Mouse (Mus musculus) forebrain, embryonic 14.5 days (tissue): ENCODE results near the gene Strip1. TPM values are rescaled to one million over a fixed set of nuclear protein-coding genes. Genes with fewer than 3 reads are reported as not detected.

Experiments used
- ATAC-seq: fragments of 200-750 bp; cut with Nextera tagmentation; 2 replicates; pipeline ENCODE4 v1.8.0; 2017; ENCODE audit warnings: mild to moderate bottlenecking, moderate library complexity
- DNase-seq: peaks from one replicate; pipeline ENCODE4 v3.0.0-alpha.2; 2015; ENCODE audit warnings: low spot score
- H3K27ac ChIP-seq: fragments of 300-500 bp; sonication (generic); 2 replicates; pipeline ENCODE4 v1.5.1; 2014; ENCODE audit warnings: low read depth, mild to moderate bottlenecking, control low read depth, low read length, moderate library complexity
- H3K27me3 ChIP-seq: fragments of 300-500 bp; sonication (generic); replicated peaks from 2 replicates; pipeline ENCODE4 v1.6.1; 2014; ENCODE audit warnings: low read length, control low read depth, mixed read lengths; ENCODE audit not compliant: control insufficient read depth, insufficient read depth
- H3K36me3 ChIP-seq: fragments of 300-500 bp; sonication (generic); 2 replicates; pipeline ENCODE4 v1.6.1; 2014; ENCODE audit warnings: low read length, control low read depth; ENCODE audit not compliant: control insufficient read depth, insufficient read depth
- H3K4me1 ChIP-seq: fragments of 300-500 bp; sonication (generic); 2 replicates; pipeline ENCODE4 v1.6.1; 2014; ENCODE audit warnings: antibody characterized with exemption, low read length, control low read depth; ENCODE audit not compliant: control insufficient read depth, insufficient read depth
- H3K4me2 ChIP-seq: fragments of 300-500 bp; sonication (generic); 2 replicates; pipeline ENCODE4 v1.6.1; 2014; ENCODE audit warnings: mild to moderate bottlenecking, control low read depth, low read length
- H3K4me3 ChIP-seq: fragments of 300-500 bp; sonication (generic); 2 replicates; pipeline ENCODE4 v1.5.1; 2014; ENCODE audit warnings: low read depth, low read length, control low read depth
- H3K9ac ChIP-seq: fragments of 300-500 bp; sonication (generic); 2 replicates; pipeline ENCODE4 v1.6.1; 2014; ENCODE audit warnings: mild to moderate bottlenecking, low read length, control low read depth, moderate library complexity
- H3K9me3 ChIP-seq: fragments of 300-500 bp; sonication (generic); replicated peaks from 2 replicates; pipeline ENCODE4 v1.6.1; 2016; ENCODE audit warnings: low read length, control low read depth, mixed read lengths; ENCODE audit not compliant: control insufficient read depth
- WGBS: fragments of 180-500 bp; shearing (Covaris S2); extraction: QIAGEN DNeasy Blood & Tissue Kit; methylation state at CpG from one replicate; pipeline ENCODE4 v1.1.7; 2014; 5-methylcytosine and 5-hydroxymethylcytosine counted together
- polyA plus RNA-seq: library from polyadenylated mRNA; unstranded; fragments of >200 nt; fragmentation: Nextera tagmentation; extraction: Ambion mirVana; gene quantifications from 2 replicates; pipeline ENCODE4 v1.2.1, GENCODE M21; 2014

Strip1 gene
- polyA plus RNA-seq, 1 experiment from 2014 or later: 134 TPM

- ATAC-seq: no peak
- Histone ChIP-seq H3K36me3 (peaks cover 97% of the 10 kb centered on the region), H3K4me3 (no peak overlapping the region), H3K4me1 (no peaks in the 10 kb centered on the region), H3K4me2 (no peak overlapping the region), H3K27ac (no peak overlapping the region), H3K27me3 (no peaks in the 10 kb centered on the region), H3K9ac (no peak overlapping the region), H3K9me3 (no peaks in the 10 kb centered on the region)
- WGBS: 96% methylated on average over 7 of the region's 7 CpGs
- DNase-seq: no peak
Observed at GRCm38 (mm10) chr3:107622537-107622936, 9.0 kb downstream of the Strip1 start.

- DNase-seq (no peak), ATAC-seq (no peak)
- 91% methylated on average over 21 of the region's 21 CpGs for WGBS
- no peak overlapping the region for H3K27ac ChIP-seq
- H3K9me3 ChIP-seq: no peaks in the 10 kb centered on the region
- H3K27me3 ChIP-seq: no peaks in the 10 kb centered on the region
- no peaks in the 10 kb centered on the region for H3K4me1 ChIP-seq
- no peak overlapping the region for H3K4me2 ChIP-seq
- no peak overlapping the region for H3K4me3 ChIP-seq
- no peak overlapping the region for H3K9ac ChIP-seq
- H3K36me3 ChIP-seq: peaks cover 97% of the 10 kb centered on the region
Observed at GRCm38 (mm10) chr3:107621286-107622075, 10.0 kb downstream of the Strip1 start.

DNA sequence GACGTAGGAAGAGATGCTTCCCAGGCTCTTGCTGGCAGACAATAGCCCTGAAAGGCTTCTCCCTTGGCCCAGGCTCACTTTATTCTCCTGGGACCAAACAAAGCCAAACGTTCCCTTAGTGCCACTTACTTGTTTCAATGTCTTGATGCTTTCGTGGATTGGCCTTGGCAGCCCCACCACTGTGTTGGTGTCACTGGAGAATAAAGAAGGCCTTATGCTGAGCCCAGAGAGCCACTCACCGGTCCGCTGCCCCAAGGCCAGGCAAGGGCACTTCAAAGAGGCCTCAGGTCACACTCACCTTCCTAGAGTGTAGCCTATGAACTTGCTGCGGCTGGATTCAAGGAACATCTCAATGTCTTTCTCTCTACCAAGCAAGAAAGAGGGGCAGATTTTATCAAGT is 11.6 kb downstream of the Strip1 start:
- Histone ChIP-seq H3K4me3 (no peak overlapping the region), H3K4me1 (no peaks in the 10 kb centered on the region), H3K9me3 (no peaks in the 10 kb centered on the region), H3K36me3 (peaks cover 97% of the 10 kb centered on the region), H3K27me3 (no peaks in the 10 kb centered on the region), H3K4me2 (no peak overlapping the region), H3K9ac (no peak overlapping the region), H3K27ac (no peak overlapping the region)
- 90% methylated on average over 6 of the region's 6 CpGs for WGBS
- DNase-seq (no peak), ATAC-seq (no peak)

- H3K4me2 ChIP-seq: no peak overlapping the region
- WGBS: 97% methylated on average over 3 of the region's 3 CpGs
- no peak overlapping the region for H3K4me3 ChIP-seq
- H3K9me3 ChIP-seq: no peaks in the 10 kb centered on the region
- H3K4me1 ChIP-seq: no peaks in the 10 kb centered on the region
- H3K27me3 ChIP-seq: no peaks in the 10 kb centered on the region
- H3K9ac ChIP-seq: no peak overlapping the region
- DNase-seq (no peak), ATAC-seq (no peak)
- no peak overlapping the region for H3K27ac ChIP-seq
- peaks cover 97% of the 10 kb centered on the region for H3K36me3 ChIP-seq
Observed at GRCm38 (mm10) chr3:107617800-107618199, 13.7 kb downstream of the Strip1 start.

GRCm38 (mm10) chr3:107612902-107613525 is 18.5 kb downstream of the Strip1 start:
- H3K27me3 ChIP-seq: no peaks in the 10 kb centered on the region
- DNase-seq: peak; percentile 74
- peak; percentile 76 for ATAC-seq
- H3K9ac ChIP-seq: no peak overlapping the region
- no peak overlapping the region for H3K4me2 ChIP-seq
- 86% methylated on average over 11 of the region's 11 CpGs for WGBS
- peaks cover 79% of the 10 kb centered on the region for H3K36me3 ChIP-seq
- H3K4me1 ChIP-seq: no peaks in the 10 kb centered on the region
- H3K27ac ChIP-seq: no peak overlapping the region
- no peak overlapping the region for H3K4me3 ChIP-seq
- no peaks in the 10 kb centered on the region for H3K9me3 ChIP-seq

GRCm38 (mm10) chr3:107611394-107611793 is 20.1 kb downstream of the Strip1 start:
- DNase-seq (no peak), ATAC-seq (no peak)
- WGBS: 79% methylated on average over 4 of the region's 4 CpGs
- no peaks in the 10 kb centered on the region for H3K9me3 ChIP-seq
- no peak overlapping the region for H3K9ac ChIP-seq
- no peak overlapping the region for H3K4me2 ChIP-seq
- no peaks in the 10 kb centered on the region for H3K27me3 ChIP-seq
- H3K36me3 ChIP-seq: peaks cover 63% of the 10 kb centered on the region
- H3K27ac ChIP-seq: no peak overlapping the region
- H3K4me3 ChIP-seq: no peak overlapping the region
- H3K4me1 ChIP-seq: no peaks in the 10 kb centered on the region

DNA sequence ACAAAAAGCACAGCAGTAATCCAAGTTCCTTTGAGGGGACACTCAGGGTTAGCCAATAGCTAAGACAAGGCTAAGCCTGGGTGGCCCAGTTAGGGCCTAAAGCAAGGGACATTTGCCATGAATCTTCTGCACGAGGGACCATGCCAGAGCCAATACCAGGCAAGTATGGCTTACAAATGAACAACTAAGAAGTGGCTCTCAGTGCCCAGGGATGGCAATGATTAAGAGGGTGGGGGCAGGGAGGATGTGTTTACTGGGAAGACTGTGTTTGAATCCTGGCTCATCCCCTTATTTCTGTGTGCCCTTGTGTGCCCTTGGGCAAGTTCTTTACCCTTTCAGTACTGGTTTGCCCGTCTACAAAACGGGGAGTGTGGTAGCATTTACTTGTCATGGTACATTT is 22.1 kb downstream of the Strip1 start:
- Histone ChIP-seq H3K9me3 (no peaks in the 10 kb centered on the region), H3K36me3 (peaks cover 43% of the 10 kb centered on the region), H3K27me3 (no peaks in the 10 kb centered on the region), H3K27ac (no peak overlapping the region), H3K4me2 (no peak overlapping the region), H3K4me1 (no peaks in the 10 kb centered on the region), H3K4me3 (no peak overlapping the region), H3K9ac (no peak overlapping the region)
- ATAC-seq: no peak
- WGBS: 64% methylated on average over 3 of the region's 3 CpGs
- DNase-seq: no peak

DNA sequence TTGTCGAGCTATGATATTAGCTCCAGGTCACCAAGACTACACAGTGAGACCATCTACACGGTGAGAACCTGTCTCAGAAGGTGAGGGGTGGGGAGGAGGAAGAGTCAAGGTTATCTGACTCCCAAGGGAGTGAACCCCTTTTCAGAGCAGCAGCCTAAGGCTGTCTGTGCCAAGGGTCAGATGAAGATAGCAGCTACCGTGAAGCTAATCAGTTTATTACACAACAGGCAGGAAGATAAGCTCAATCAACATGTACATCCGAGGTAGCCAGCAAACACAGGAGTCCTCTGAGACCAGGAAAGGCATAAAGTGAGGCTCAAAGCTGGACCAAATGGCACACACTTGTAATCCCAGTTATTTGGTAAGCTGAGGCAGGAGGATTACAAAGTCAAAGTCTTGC is 22.7 kb downstream of the Strip1 start:
- WGBS: 73% methylated on average over 4 of the region's 4 CpGs
- Histone ChIP-seq H3K27me3 (no peaks in the 10 kb centered on the region), H3K9me3 (no peaks in the 10 kb centered on the region), H3K4me1 (no peaks in the 10 kb centered on the region), H3K4me3 (no peak overlapping the region), H3K27ac (no peak overlapping the region), H3K9ac (no peak overlapping the region), H3K36me3 (peaks cover 37% of the 10 kb centered on the region), H3K4me2 (no peak overlapping the region)
- no peak for ATAC-seq
- DNase-seq: no peak

DNA sequence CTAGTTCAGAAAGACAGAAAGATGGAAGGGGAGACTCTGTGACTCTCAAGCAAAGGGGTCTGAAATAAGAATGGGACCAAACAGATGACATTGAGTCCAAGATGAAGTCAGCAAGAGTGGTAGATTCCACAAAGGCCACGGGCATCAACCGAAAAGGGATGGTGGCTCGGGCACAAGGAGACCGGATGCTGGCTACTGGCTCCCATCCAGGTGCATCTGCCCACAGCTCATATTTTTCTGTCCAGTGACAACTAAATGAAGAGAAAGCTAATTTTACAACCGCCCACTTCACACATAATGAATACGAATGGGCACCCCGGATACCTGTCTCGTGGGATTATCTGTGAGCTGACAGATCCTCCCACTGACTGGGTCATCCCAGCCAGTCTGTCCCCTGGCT is 24.3 kb downstream of the Strip1 start:
- 91% methylated on average over 8 of the region's 8 CpGs for WGBS

More for the DNA sequence above, 24.3 kb downstream of the Strip1 start:
- Histone ChIP-seq H3K36me3 (peaks cover 21% of the 10 kb centered on the region), H3K9ac (no peak overlapping the region), H3K27ac (no peak overlapping the region), H3K27me3 (no peaks in the 10 kb centered on the region), H3K4me3 (no peak overlapping the region), H3K4me1 (no peaks in the 10 kb centered on the region), H3K9me3 (no peaks in the 10 kb centered on the region), H3K4me2 (no peak overlapping the region)
- DNase-seq (no peak), ATAC-seq (no peak)
